Mouse (Mus musculus): Measurements from ENCODE around the gene Klhl8.
A peak's percentile ranks its signal among the peaks of the same experiment; 100 is the strongest.
"Not testable (repeated sequence)": the region's sequence is repeated elsewhere in the genome, so short reads cannot be mapped to it uniquely, and the experiment has no call there.

Klhl8 gene

DNA sequence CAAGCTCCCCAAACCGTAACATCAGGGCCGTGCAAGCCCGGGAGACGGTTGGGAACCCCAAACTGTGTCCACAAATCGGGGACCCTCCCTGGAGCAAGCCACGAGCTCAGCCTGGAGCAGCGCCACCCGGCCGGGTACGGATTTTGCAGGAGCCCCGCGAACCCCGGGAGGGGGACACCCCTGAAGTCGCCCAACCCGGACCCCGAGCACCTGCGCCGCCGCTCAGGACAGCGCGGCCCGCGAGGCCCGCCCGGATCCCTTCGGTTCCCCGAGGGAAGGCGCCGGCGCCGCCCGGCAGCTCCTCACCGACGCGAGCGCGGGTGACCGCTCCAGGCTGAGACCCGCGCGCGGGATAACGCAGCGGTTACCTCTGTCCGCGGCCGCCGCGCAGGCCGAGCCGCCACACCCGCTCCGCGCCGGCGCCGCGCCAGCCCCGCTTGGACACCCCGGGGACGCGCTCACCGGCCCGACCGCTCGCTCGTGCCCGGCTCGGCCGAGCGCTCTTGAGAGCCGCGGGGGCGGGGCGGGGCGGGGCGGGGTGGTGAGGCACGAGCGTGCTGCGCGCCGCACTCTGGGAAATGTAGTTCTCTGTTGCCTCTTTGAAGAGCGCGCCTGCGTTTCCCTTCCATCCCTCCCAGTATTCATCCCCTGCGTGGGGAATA, at the start of gene Klhl8:
Klhl8 (minus strand) TSS at position 512 of the 662 bp plus-strand sequence.
- DNase-seq (ENCODE audit: low spot score) = peak; percentile 55

DNA sequence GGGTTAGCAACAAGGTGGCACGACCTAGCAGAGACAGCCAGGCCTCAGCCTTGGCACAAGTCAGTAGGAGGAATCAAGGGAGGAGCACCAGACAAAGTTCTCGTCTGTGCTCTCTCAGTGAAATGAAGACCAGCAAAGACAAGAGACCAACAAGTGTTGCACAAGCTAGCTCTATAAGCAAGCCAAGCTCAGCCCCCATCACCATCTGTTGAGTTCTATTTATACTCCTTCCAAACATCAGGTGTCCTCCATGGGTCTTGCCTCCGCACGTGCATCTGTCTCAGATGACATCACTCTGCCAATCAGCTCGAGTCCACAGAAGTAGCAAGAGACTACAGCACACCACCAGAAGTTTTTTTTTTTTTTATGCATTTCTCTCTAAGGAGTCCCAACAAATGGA, 43.6 kb upstream of the Klhl8 start:
- no peak for DNase-seq (ENCODE audit: low spot score)

- no peak for DNase-seq (ENCODE audit: low spot score)
Measured at GRCm38 (mm10) chr5:103953135-103954083, 42.4 kb upstream of the Klhl8 start.

GRCm38 (mm10) chr5:103950138-103950537, 39.1 kb upstream of the Klhl8 start:
- not testable (repeated sequence) for DNase-seq (ENCODE audit: low spot score)

DNA sequence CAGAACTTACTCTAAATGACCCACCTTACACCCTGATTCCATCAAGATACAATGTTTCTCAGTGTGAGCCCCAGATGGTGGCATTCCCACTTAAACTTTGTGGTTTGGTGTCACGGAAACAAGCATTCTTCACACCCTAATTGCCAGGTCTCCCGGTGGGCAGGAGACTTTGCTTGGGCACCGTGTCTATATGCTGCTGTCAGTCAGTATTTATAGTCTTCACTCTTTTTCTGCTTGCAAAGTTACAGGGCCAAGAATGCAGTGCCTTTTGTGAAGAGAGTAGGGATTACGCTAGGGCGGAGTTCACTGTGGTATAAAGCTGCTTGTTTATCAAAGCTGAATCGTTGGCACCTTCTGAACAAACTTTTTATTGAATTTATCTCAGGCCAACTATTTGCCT, 32.1 kb upstream of the Klhl8 start:
- DNase-seq (ENCODE audit: low spot score) = no peak

GRCm38 (mm10) chr5:103939856-103940255, 28.8 kb upstream of the Klhl8 start:
- DNase-seq (ENCODE audit: low spot score) = no peak

DNA sequence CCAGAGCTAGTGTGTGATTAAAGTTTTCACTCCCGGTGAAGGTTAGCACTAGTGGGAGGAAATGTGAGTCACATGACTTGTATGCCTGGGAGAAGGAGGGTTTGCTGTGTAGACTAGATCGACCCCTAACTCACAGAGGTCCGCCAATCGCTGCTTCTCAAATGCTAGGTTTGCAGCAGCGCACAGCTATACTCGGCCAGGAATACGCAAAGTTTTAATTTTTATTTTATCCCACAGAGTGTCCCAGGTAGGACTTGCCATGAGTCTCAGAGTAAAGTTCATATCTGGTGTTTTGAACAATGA, 28.2 kb upstream of the Klhl8 start:
- no peak for DNase-seq (ENCODE audit: low spot score)

GRCm38 (mm10) chr5:103938547-103939349, 27.7 kb upstream of the Klhl8 start:
- no peak for DNase-seq (ENCODE audit: low spot score)

DNA sequence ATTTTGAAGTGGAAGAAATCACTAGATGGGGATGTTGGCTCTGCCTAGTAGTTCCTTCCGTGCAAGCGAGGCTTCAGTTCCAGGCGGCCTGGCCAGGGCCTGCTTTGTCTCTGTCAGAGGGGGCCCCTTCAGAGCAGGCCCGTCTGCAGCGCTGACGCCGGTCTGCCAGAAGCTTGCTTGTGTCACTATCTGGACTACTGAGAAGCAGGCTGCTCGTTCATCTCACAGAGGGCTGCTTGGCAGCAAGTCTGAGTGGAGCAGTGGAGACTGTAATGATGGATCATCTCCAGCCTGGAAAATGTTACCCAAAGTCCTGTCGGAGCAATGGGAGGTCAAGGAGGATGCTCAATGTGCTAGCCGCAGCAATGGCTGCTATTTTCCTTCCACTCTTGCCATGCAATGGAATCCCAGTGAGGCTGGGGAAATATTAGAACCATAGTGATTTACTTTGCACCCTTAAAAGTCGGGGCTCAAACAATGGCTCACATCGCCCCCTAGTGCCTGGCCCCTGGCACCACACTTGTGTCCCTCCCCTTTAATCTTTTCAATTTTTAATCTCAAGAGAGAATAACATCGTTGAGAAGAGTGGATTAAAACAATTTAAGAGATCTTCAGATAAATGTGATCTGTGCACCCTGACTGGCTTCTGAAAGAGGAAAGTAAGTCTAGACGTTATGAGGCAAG, 26.0 kb upstream of the Klhl8 start:
- no peak for DNase-seq (ENCODE audit: low spot score)

GRCm38 (mm10) chr5:103931924-103932323, 20.9 kb upstream of the Klhl8 start:
- DNase-seq (ENCODE audit: low spot score) = not testable (repeated sequence)

DNA sequence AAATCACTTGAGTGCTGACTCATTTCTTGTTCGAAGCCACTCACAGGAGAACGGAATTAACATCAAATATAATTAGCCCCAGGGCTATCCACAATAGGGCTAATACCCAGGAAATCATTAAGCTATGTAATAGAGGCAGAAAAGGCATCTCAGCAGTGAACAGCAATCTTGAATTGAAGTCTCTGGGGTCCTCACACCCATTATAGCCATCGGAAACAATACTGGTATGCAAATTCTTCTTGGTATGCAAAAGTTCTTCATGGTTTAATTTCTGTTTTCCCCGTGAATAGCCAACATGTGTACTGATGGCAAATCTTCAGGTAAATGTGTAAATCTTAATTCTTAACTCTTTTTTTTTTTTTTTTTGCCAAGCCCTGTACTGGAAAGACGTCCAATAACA, 19.5 kb upstream of the Klhl8 start:
- no peak for DNase-seq (ENCODE audit: low spot score)

- no peak for DNase-seq (ENCODE audit: low spot score)
Measured at GRCm38 (mm10) chr5:103928196-103928550, 17.1 kb upstream of the Klhl8 start.

DNA sequence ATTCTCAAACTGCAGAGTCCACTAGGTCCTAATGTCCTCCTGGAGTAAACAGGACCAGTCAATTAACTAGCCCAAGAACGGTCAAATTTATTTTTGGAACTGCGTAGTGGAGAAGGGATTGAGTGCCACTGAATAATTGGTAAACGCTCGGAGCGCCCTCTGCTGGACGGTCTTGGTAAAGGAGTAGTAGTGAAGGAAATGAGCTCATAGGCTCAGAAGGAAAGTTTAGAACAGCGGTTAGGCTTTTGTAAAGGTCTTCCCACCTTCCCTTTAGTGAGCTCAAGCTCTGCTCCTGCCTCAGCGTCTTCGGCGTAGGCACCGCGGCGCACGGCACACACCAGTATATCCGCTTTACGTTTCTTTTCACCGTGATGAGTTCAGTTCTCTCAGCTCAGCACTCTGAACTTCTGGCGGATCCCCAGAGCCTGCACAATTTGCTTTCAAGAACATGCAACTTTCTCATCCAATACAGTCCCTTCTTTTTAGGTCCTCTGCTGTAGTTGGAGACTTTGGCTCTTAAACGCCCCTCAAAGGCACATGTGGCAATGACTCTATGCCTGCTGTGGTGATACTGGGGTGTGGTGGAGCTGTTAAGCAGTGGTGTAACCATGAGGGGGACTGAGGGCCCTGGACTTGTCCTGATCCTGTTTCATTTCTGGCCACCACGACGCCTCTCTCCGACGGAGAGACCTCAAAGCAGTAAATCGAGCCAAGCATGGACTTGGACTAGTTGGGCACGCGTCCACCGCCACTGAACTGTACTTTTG, 16.6 kb upstream of the Klhl8 start:
- DNase-seq (ENCODE audit: low spot score) = peak; percentile 97

DNA sequence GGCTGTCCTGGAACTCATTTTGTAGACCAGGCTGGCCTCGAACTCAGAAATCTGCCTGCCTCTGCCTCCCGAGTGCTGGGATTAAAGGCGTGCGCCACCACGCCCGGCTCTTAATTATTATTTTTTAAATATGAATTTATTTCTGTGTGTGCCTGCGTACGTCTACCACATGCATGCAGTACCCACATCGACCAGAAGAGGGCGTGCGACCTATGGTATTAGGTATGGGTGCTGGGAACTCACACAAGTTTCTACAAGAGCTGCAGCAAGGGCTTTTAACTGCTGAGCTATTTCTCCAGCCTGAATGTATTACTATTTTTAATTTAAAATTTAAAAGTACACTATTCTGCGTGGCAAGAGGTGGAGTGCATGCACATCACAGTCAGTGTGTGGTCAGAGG, 15.3 kb upstream of the Klhl8 start:
- no peak for DNase-seq (ENCODE audit: low spot score)

DNA sequence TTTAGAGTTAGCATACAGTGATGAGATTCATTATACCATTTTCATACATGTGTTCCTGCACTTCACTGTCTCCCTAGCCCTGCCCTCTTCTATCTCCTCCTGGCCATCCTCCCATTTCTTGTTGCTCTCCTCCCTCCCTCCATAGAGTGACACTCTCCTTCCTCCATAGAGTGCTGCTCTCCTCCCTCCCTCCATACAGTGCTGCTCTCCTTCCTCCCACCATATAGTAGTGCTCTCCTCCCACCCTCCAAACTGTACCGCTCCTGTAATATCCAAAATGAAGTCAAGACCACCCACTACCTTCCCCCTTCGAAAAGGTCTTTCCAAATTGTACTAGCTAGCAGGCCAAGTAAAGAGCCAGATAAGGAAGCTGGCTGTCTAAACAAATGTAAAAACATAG, 12.7 kb upstream of the Klhl8 start:
- DNase-seq (ENCODE audit: low spot score) = no peak

DNA sequence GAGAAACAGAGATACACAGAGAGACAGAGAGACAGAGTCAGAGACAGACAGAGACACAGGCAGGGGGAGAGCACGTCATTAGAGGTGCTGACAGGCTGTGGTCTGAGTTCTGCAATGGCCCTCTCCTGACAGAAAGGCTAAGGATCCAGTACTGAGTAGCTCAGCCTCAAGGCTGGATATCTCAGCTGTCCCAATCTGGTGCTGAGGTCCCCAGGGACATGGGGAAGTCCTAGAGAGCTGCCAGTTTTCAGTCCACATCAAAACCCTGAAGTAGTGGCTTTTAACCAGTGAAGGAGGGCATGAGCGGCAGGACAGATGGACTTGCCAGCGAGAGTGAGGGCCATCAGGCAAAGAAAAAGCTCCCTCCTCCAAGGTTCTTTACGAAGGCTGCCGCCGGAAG, 12.0 kb upstream of the Klhl8 start:
- no peak for DNase-seq (ENCODE audit: low spot score)

DNA sequence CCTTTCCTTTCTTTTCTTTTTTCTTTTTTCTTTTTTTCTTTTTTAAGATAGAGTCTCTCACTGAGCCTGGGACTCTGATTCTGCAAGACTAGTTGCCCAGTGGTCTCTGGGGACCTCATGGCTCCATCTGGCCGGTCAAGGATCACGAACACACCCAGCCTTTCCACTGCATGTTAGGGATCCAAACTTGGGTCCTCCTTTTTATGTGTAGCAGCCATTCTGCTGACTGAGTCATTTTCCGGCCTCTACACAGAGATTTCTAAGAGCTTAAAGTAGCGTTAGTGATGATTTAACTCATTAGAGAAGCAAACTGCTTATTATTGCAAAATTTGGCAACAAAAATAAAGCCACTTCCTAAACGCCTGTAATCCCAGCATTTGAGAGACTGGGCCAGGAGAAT, 11.4 kb upstream of the Klhl8 start:
- DNase-seq (ENCODE audit: low spot score) = no peak

DNA sequence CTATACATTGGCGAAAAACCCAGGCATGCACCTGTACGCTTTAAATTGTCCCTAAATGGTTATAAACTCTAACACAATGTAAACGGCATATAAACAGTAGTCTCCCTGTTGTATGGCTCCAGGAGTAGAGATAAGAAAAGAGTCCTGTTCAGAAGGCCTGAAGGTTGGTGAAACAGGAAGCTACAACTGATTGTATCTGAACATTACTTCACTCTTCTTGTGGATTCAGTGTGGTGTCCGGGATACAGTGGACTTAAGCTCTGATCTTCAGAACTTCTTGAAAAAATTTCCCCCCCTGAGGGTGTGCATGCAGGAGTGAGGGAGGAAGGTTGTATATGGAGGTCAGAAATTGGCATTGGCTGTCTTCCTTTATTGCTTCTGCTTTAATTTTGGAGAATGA, 8.4 kb upstream of the Klhl8 start:
- no peak for DNase-seq (ENCODE audit: low spot score)

GRCm38 (mm10) chr5:103918233-103918632, 7.2 kb upstream of the Klhl8 start:
- DNase-seq (ENCODE audit: low spot score) = no peak

GRCm38 (mm10) chr5:103917357-103917895, 6.4 kb upstream of the Klhl8 start:
- no peak for DNase-seq (ENCODE audit: low spot score)

Measured in layer of hippocampus, adult 9-10 months (tissue).